Mouse (Mus musculus) neural tube, embryonic 15.5 days (tissue): Measurements from ENCODE around the gene Ndufaf2. TPM values are rescaled to one million over a fixed set of nuclear protein-coding genes. Genes with fewer than 3 reads are reported as not detected.

ENCODE experiments used
- ATAC-seq: fragments of 200-750 bp; cut with Nextera tagmentation; 2 replicates; pipeline ENCODE4 v1.8.0; 2017; ENCODE audit warnings: mild to moderate bottlenecking, moderate TSS enrichment, moderate library complexity; ENCODE audit not compliant: low FRiP score
- H3K27ac ChIP-seq: fragments of 300-500 bp; sonication (generic); replicated peaks from 2 replicates; pipeline ENCODE4 v1.5.1; 2015; ENCODE audit warnings: mild to moderate bottlenecking, inconsistent platforms
- H3K27me3 ChIP-seq: fragments of 300-500 bp; sonication (generic); replicated peaks from 2 replicates; pipeline ENCODE4 v1.6.1; 2015; ENCODE audit warnings: inconsistent platforms
- H3K36me3 ChIP-seq: fragments of 300-500 bp; sonication (generic); 2 replicates; pipeline ENCODE4 v1.6.1; 2015; ENCODE audit warnings: inconsistent platforms
- H3K4me1 ChIP-seq: fragments of 300-500 bp; sonication (generic); 2 replicates; pipeline ENCODE4 v1.6.1; 2015; ENCODE audit warnings: inconsistent platforms
- H3K4me2 ChIP-seq: fragments of 300-500 bp; sonication (generic); 2 replicates; pipeline ENCODE4 v1.6.1; 2015; ENCODE audit warnings: inconsistent platforms, mild to moderate bottlenecking, moderate library complexity
- H3K4me3 ChIP-seq: fragments of 300-500 bp; sonication (generic); replicated peaks from 2 replicates; pipeline ENCODE4 v1.5.1; 2015; ENCODE audit warnings: mild to moderate bottlenecking, inconsistent platforms
- H3K9ac ChIP-seq: fragments of 300-500 bp; sonication (generic); replicated peaks from 2 replicates; pipeline ENCODE4 v1.6.1; 2015; ENCODE audit warnings: mild to moderate bottlenecking, inconsistent platforms
- H3K9me3 ChIP-seq: fragments of 300-500 bp; sonication (generic); replicated peaks from 2 replicates; pipeline ENCODE4 v1.6.1; 2016; ENCODE audit warnings: inconsistent platforms
- WGBS: fragments of 180-500 bp; shearing (Covaris S2); methylation state at CpG from one replicate; pipeline ENCODE4 v1.1.7; 2015; ENCODE audit warnings: mixed read lengths; 5-methylcytosine and 5-hydroxymethylcytosine counted together
- polyA plus RNA-seq: library from polyadenylated mRNA; unstranded; fragments of >200 nt; fragmentation: Nextera tagmentation; extraction: Ambion mirVana; gene quantifications from 2 replicates; pipeline ENCODE4 v1.2.1, GENCODE M21; 2015

Gene Ndufaf2
- polyA plus RNA-seq, 1 experiment from 2014 or later: 80.3 TPM

GRCm38 (mm10) chr13:108013839-108014238, 144.6 kb downstream of the Ndufaf2 start:
- no peak overlapping the region for H3K9ac ChIP-seq
- H3K4me1 ChIP-seq: no peaks in the 10 kb centered on the region
- no peaks in the 10 kb centered on the region for H3K27me3 ChIP-seq
- no peaks in the 10 kb centered on the region for H3K36me3 ChIP-seq
- H3K27ac ChIP-seq: no peak overlapping the region
- 89% methylated on average over 6 of the region's 6 CpGs for WGBS
- no peak for ATAC-seq
- no peak overlapping the region for H3K4me3 ChIP-seq
- no peaks in the 10 kb centered on the region for H3K9me3 ChIP-seq
- H3K4me2 ChIP-seq: no peak overlapping the region

- H3K36me3 ChIP-seq: no peaks in the 10 kb centered on the region
- H3K4me1 ChIP-seq: no peaks in the 10 kb centered on the region
- no peak overlapping the region for H3K27ac ChIP-seq
- H3K27me3 ChIP-seq: no peaks in the 10 kb centered on the region
- no peak overlapping the region for H3K4me3 ChIP-seq
- ATAC-seq: no peak
- H3K9me3 ChIP-seq: no peaks in the 10 kb centered on the region
- H3K9ac ChIP-seq: no peak overlapping the region
- H3K4me2 ChIP-seq: no peak overlapping the region
- 78% methylated on average over 8 of the region's 8 CpGs for WGBS
Observed at GRCm38 (mm10) chr13:108013110-108013509, 145.3 kb downstream of the Ndufaf2 start.

- no peak overlapping the region for H3K27ac ChIP-seq
- H3K4me1 ChIP-seq: no peaks in the 10 kb centered on the region
- no peak overlapping the region for H3K9ac ChIP-seq
- H3K4me3 ChIP-seq: no peak overlapping the region
- no peaks in the 10 kb centered on the region for H3K9me3 ChIP-seq
- no peaks in the 10 kb centered on the region for H3K36me3 ChIP-seq
- 94% methylated on average over 4 of the region's 4 CpGs for WGBS
- no peak overlapping the region for H3K4me2 ChIP-seq
- no peak for ATAC-seq
- H3K27me3 ChIP-seq: no peaks in the 10 kb centered on the region
Observed at GRCm38 (mm10) chr13:108007861-108008260, 150.6 kb downstream of the Ndufaf2 start.

- no peak for ATAC-seq
- Histone ChIP-seq H3K4me3 (no peak overlapping the region), H3K4me2 (no peak overlapping the region), H3K4me1 (no peaks in the 10 kb centered on the region), H3K27me3 (no peaks in the 10 kb centered on the region), H3K36me3 (no peaks in the 10 kb centered on the region), H3K9me3 (no peaks in the 10 kb centered on the region), H3K27ac (no peak overlapping the region), H3K9ac (no peak overlapping the region)
- 98% methylated on average over 3 of the region's 3 CpGs for whole genome bisulfite sequencing
Observed at GRCm38 (mm10) chr13:107996301-107996700, 162.1 kb downstream of the Ndufaf2 start.

- Histone ChIP-seq H3K27ac (no peak overlapping the region), H3K4me1 (no peaks in the 10 kb centered on the region), H3K9me3 (no peaks in the 10 kb centered on the region), H3K4me3 (no peak overlapping the region), H3K27me3 (no peaks in the 10 kb centered on the region), H3K9ac (no peak overlapping the region), H3K36me3 (no peaks in the 10 kb centered on the region), H3K4me2 (no peak overlapping the region)
- ATAC-seq: no peak
- 71% methylated on average over 7 of the region's 7 CpGs for WGBS
Observed at GRCm38 (mm10) chr13:107995211-107995610, 163.2 kb downstream of the Ndufaf2 start.

- no peak for ATAC-seq
- no peak overlapping the region for H3K4me2 ChIP-seq
- H3K27me3 ChIP-seq: no peaks in the 10 kb centered on the region
- no peaks in the 10 kb centered on the region for H3K9me3 ChIP-seq
- H3K9ac ChIP-seq: no peak overlapping the region
- H3K36me3 ChIP-seq: no peaks in the 10 kb centered on the region
- no peak overlapping the region for H3K27ac ChIP-seq
- no peak overlapping the region for H3K4me3 ChIP-seq
- WGBS: 83% methylated on average over 1 of the region's 1 CpGs
- H3K4me1 ChIP-seq: no peaks in the 10 kb centered on the region
Observed at GRCm38 (mm10) chr13:107992573-107992972, 165.8 kb downstream of the Ndufaf2 start.

- Histone ChIP-seq H3K27me3 (no peaks in the 10 kb centered on the region), H3K9ac (no peak overlapping the region), H3K9me3 (no peaks in the 10 kb centered on the region), H3K36me3 (no peaks in the 10 kb centered on the region), H3K4me3 (no peak overlapping the region), H3K4me1 (no peaks in the 10 kb centered on the region), H3K27ac (no peak overlapping the region), H3K4me2 (no peak overlapping the region)
- WGBS: 79% methylated on average over 5 of the region's 5 CpGs
- ATAC-seq: no peak
Observed at GRCm38 (mm10) chr13:107984641-107985040, 173.8 kb downstream of the Ndufaf2 start.

- Histone ChIP-seq H3K4me2 (no peak overlapping the region), H3K9me3 (no peaks in the 10 kb centered on the region), H3K9ac (no peak overlapping the region), H3K36me3 (no peaks in the 10 kb centered on the region), H3K27me3 (no peaks in the 10 kb centered on the region), H3K4me1 (no peaks in the 10 kb centered on the region), H3K4me3 (no peak overlapping the region), H3K27ac (no peak overlapping the region)
- no peak for ATAC-seq
- 90% methylated on average over 5 of the region's 5 CpGs for WGBS
Observed at GRCm38 (mm10) chr13:107984186-107984585, 174.2 kb downstream of the Ndufaf2 start.

GRCm38 (mm10) chr13:107983231-107983847, 175.1 kb downstream of the Ndufaf2 start:
- WGBS: 97% methylated on average over 6 of the region's 6 CpGs
- ATAC-seq: no peak

GRCm38 (mm10) chr13:107979461-107979860, 179.0 kb downstream of the Ndufaf2 start:
- no peaks in the 10 kb centered on the region for H3K27me3 ChIP-seq
- H3K27ac ChIP-seq: no peak overlapping the region
- no peaks in the 10 kb centered on the region for H3K4me1 ChIP-seq
- H3K36me3 ChIP-seq: no peaks in the 10 kb centered on the region
- H3K4me3 ChIP-seq: no peak overlapping the region
- ATAC-seq: no peak
- no peaks in the 10 kb centered on the region for H3K9me3 ChIP-seq
- no peak overlapping the region for H3K4me2 ChIP-seq
- 96% methylated on average over 6 of the region's 6 CpGs for WGBS
- H3K9ac ChIP-seq: no peak overlapping the region

More at GRCm38 (mm10) chr13:107983231-107983847, 175.1 kb downstream of the Ndufaf2 start:
- Histone ChIP-seq H3K27me3 (no peaks in the 10 kb centered on the region), H3K9me3 (no peaks in the 10 kb centered on the region), H3K9ac (no peak overlapping the region), H3K4me2 (no peak overlapping the region), H3K36me3 (no peaks in the 10 kb centered on the region), H3K27ac (no peak overlapping the region), H3K4me1 (no peaks in the 10 kb centered on the region), H3K4me3 (no peak overlapping the region)

- no peaks in the 10 kb centered on the region for H3K36me3 ChIP-seq
- H3K27ac ChIP-seq: no peak overlapping the region
- H3K4me2 ChIP-seq: no peak overlapping the region
- H3K9me3 ChIP-seq: no peaks in the 10 kb centered on the region
- no peak overlapping the region for H3K4me3 ChIP-seq
- H3K4me1 ChIP-seq: no peaks in the 10 kb centered on the region
- no peak overlapping the region for H3K9ac ChIP-seq
- WGBS: 92% methylated on average over 16 of the region's 16 CpGs
- no peak for ATAC-seq
- H3K27me3 ChIP-seq: no peaks in the 10 kb centered on the region
Observed at GRCm38 (mm10) chr13:107976886-107977656, 181.4 kb downstream of the Ndufaf2 start.

GRCm38 (mm10) chr13:107972451-107972850, 186.0 kb downstream of the Ndufaf2 start:
- no peak overlapping the region for H3K9ac ChIP-seq
- H3K9me3 ChIP-seq: no peaks in the 10 kb centered on the region
- WGBS: 86% methylated on average over 4 of the region's 4 CpGs
- H3K4me3 ChIP-seq: no peak overlapping the region
- H3K27me3 ChIP-seq: no peaks in the 10 kb centered on the region
- H3K36me3 ChIP-seq: no peaks in the 10 kb centered on the region
- no peak overlapping the region for H3K27ac ChIP-seq
- no peak overlapping the region for H3K4me2 ChIP-seq
- ATAC-seq: no peak
- peaks cover 15% of the 10 kb centered on the region for H3K4me1 ChIP-seq
